Mouse (Mus musculus): ENCODE measurements around the gene Slc9a5.

The Slc9a5 gene

DNA sequence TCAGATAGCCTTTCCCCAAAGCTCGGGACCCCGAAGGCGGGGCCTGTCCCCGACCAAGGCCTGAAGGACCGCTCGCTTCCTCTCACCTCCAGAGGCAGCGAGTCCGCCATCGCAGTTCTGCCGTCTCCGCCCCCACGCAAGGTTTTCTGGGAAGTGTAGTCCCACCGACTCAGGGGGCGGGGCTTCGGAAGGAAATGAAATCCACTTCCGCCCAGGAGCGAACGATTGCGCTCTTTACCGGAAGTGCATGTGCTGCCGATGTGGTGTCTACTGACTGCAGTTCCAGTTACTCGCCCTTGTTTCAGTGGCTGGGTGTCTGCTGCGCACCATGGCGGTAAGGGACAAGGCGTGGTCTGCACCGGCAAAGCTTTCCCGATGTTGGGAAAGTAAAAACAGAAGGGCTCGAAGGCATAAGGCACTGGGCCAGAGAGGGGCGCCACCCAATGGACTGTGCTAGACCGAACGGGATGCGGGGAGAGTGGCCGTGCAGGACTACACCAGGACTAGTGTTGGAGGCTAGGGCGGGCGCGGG lies 22.4 kb upstream of the Slc9a5 start, which contains the start of the genes Lrrc29 and Tmem208:
TSS of gene Lrrc29 (minus strand) at position 138 of the 532 bp plus-strand sequence.
TSS of gene Tmem208 (plus strand) at position 214 of the 532 bp plus-strand sequence.
- DNase-seq, result peak; percentile 96

- no peak for DNase-seq
Measured at GRCm38 (mm10) chr8:105326968-105327367, 21.7 kb upstream of the Slc9a5 start.

GRCm38 (mm10) chr8:105330325-105330724 lies 18.3 kb upstream of the Slc9a5 start:
- no peak for DNase-seq

- no peak for DNase-seq
Measured at GRCm38 (mm10) chr8:105331469-105331868, 17.2 kb upstream of the Slc9a5 start.

DNA sequence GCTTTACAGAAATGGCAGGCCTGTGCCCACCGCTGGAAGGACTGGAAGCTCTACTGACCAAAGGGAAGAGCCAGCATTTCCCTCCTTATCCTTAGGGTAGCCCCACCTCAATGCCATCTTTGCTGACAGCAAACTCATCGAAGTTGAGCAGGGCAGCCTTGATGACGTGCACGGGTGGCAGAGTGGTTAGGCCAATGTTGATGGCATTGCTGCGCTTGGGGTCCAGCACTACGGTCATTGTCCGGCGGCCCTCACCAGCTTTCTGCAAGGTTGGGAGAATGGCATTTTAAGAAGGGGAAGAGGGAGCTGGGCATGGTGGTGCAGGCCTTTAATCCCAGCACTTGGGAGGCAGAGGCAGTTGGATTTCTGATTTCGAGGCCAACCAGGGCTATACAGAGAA lies 16.7 kb upstream of the Slc9a5 start:
- no peak for DNase-seq

DNA sequence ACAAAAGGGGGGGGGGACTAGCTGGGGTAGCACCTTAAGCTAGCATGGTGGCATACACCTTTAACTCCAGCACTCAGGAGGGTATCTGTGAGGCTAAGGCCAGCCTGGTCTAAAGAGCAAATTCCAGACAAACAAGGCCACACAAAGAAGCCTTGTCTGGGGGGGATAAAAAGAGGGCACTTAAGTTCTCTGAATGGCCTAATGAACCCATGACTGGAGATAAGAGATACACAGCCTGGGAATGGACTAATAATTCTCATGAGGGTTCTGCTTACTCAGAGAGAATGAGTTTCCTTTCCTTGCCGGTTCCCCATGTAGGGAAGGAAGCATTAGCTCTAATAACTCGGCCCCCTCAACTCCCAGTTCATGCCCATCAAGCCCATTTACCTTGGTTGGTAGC lies 16.1 kb upstream of the Slc9a5 start:
- DNase-seq, result no peak

- DNase-seq, result no peak
Measured at GRCm38 (mm10) chr8:105336373-105337130, 12.1 kb upstream of the Slc9a5 start.

DNA sequence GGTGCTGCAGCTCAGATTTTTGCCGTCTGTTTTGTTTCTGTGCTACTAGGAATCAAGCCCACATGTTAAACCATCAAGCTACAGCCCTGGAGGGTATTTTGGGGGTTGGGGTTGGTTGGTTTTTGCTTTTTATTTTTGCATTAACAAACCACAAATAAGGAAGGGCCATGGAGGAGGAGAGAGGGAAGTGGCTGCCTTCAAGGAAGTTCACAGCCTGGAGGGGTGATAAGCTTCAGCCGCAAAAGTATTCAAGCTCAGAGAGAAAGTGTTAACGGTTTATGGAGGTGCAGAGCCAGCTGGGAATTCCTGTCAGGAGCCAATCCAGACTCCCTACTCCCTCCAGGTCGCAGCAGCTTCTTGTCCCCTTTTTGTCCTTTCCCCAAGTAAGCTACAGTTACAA lies 9.7 kb upstream of the Slc9a5 start:
- DNase-seq, result no peak

DNA sequence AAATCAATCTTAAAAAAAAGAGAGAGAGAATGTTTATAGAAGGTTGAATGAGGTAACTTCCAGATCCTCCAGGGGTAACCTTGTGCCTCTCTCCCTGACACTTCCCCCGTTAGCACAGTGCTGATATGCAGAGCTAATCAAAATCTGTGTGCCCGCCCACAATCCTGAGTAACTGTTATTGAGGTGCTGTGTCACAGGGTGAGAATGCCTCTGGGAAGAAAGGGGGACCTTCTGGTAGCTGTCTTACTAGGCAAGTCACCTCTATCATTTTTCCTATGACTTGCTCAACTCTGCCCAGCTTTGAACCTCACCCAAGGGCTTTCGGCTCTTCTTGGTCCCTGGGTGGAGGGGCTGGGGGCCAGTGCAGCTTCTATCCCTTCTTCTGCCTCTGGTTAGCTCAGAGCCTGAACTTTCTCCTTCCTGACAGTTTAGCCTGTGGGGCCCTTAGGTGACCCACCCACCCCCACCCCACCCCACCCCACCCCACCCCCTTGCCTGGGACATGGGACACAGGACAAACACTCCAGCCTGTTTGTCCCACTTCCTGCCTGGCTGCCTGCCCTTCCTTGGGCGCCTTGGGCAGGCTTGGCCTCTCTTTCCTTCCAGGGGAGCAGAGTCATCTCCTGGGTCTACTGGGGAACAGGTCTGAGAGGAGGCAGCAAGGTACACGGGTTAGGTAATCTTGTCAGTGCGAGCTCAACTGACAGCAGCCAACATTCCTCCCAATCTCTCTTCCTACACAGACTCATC lies 8.6 kb upstream of the Slc9a5 start:
- DNase-seq, result no peak

GRCm38 (mm10) chr8:105341399-105341798 lies 7.2 kb upstream of the Slc9a5 start:
- DNase-seq, result no peak

DNA sequence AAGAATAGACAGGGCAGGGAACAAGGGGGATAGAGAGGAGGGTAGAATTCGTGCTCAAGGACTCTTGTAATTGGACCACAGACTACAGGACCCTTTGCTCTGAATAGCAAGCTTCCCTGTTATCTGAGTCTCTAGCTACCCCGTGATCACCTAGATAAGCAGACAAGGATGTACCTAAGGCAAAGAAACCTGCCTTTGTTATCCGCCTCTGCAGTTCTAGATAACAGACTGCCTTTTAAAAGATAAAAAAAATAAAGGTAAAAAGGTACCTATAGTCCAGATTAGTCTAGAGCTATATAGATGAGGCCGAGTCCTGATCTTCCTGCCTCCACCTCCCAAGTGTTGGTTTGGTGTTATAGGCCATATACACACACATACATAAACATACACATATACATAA lies 5.9 kb upstream of the Slc9a5 start:
- no peak for DNase-seq

DNA sequence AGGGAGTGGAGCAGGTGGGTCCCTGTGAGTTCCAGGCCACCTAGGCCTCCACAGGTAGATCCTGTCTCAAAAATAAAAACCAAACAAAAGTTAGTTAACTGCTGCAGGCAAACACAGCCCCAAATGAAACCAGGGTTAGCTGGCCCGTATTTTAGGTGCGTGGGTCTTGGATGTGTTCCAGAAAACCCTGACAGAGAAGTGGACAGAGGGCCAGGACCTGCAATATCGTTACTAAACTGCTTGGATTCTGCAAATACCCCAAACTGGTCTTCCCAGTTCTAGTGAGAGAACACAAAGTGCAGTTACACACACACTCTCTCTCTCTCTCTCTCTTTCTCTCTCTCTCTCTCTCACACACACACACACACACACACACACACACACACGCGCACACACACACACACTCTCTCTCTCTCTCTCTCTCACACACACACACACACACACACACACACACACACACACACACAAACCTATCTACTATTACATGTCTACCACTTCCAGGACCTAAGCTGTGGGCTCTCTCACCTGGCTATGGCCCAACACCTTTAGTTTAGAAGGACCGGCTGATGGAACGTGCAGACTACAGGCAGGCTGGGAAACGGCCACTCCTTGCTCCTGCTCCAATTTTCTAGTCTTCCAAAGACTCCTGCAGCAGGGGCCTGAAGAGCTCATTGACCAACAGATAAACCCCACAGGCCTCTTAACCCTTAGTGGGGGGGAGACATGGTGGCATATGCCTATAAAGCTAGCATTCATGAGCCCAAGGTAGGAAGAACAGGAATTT lies 4.7 kb upstream of the Slc9a5 start:
- no peak for DNase-seq

- DNase-seq, result no peak
Measured at GRCm38 (mm10) chr8:105345061-105345975, 3.3 kb upstream of the Slc9a5 start.

DNA sequence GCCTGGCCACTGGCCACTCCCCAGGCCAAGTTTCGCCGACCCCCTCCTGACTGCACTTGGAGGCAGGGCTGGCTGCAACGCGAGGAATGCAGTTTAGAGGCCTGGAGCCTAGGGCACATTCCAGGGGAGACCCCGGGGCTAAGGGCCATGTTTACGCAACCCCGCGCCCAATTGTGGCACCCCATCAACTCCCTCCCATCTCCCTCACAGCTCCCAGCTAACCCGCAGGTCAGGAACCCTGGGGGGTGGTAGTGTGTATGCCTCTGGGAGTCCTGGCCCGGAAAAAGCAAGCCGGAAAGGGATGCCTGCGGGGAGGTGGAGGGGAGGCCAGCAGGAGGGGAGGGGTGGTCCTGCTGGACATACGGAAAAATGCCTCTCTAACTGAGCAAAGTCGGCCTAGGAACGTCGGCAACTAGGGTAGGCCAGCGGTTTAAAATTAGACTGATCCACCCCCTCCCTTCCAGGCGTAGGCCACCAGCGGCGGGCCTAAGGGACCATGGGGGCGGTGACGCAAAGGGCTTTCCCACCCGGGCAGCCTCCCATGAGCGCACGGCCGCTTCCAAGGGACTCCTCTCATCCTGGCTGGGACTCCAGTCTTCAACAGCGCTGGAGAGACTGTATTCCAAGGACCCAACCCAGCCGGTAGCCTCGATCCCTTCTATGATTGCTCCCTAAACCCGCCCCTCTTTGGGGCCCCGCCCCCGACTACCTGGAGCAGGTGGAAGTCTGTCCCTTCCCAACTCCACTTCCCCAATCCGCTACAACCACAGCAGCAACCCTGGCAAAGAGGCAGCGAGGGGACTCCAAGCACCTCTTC lies 1.8 kb upstream of the Slc9a5 start:
- DNase-seq, result peak; percentile 47

DNA sequence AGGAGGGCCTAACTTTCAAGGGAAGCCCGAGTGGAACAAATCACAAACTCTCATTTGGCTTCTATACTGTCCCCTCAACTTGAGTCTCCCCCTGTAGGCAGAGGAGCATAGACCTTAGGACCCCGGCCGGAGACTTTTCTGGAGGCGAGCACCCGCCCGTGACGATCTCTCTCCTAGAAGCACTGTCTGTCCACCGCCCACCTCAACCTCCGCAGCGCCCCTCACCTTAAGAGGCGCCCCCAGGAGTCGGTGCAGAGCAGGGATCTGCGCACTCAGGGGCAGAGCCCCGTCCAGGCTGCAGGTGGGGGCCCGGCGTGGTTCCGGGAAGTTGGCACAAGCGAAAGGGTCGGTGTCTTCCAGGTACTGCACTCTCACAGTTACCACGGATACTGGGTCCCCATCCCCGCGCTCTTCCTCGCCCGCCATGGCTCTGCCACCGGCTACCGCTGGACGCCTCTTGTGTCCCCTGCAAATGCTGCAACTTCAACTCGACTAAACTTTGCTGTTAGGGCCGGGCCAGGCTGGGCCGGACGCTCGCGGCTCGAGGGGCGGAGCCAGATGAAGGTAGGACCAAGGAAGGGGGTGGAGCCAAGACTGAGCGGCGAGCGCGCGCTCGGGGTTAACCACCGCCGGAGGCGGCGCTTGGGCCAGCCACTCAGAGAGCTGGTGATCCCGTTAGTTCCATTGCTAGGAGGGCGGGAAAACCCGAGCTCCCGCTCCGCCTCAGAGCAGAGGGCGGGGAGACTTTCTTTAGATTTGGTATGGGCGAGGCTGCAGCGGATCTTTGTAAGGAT lies 1.0 kb upstream of the Slc9a5 start, which contains the start of gene Fhod1:
TSS of gene Fhod1 (minus strand) at position 526 of the 794 bp plus-strand sequence.
- DNase-seq, result peak; percentile 89

- DNase-seq, result peak; percentile 65
Measured at GRCm38 (mm10) chr8:105349096-105349771, 591 bp downstream of the Slc9a5 start.

DNA sequence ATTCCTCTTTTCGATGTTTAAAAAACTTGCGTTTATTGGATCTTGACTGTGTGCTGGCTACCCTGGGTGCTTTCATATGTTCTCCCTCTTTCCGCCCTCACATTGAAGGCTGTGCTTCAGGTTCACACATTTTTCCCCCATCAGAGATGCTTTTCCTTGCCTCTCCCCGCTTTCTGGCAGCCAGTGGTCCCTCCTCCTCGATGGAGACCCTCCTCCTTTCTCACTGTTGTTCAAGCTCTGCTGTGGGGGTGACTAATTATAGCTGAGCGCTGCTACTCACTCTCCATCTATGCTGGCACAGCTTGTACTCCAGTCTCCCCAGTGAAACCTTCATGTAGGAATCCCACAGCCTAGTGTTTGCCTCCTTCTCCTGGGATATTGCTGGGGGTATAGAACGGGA lies 1.5 kb downstream of the Slc9a5 start:
- DNase-seq, result no peak

GRCm38 (mm10) chr8:105353583-105354135 lies 5.0 kb downstream of the Slc9a5 start:
- DNase-seq, result peak; percentile 60

DNA sequence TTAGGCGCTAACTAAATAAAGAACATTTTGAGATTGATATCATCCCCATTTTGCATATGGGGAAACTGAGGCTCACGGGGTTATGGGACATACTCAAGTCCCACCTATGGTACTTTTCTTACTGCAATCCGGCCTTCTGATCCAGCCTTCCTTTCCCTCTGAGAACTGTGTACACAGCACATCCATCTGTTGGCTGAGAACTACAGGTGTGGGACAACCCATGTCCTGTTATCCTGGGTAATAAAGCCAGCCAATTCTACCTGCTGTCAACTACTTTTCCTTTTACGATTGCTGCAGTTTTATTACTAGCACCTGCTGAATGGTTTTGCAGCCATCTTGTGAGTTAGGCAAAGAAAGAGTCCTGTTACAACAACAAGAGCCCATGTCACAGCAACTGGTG lies 5.9 kb downstream of the Slc9a5 start:
- DNase-seq, result no peak

All from cerebellum, adult 8-10 months (tissue).